Mouse (Mus musculus): ENCODE measurements around the gene Csf2rb2. TPM values are rescaled to one million over a fixed set of nuclear protein-coding genes. Genes with fewer than 3 reads are reported as not detected.
"Not testable (repeated sequence)": the region's sequence is repeated elsewhere in the genome, so short reads cannot be mapped to it uniquely, and the experiment has no call there.

Gene Csf2rb2
- total RNA-seq, 2 experiments from 2014 or later, result 0.66 to 0.72 TPM

DNA sequence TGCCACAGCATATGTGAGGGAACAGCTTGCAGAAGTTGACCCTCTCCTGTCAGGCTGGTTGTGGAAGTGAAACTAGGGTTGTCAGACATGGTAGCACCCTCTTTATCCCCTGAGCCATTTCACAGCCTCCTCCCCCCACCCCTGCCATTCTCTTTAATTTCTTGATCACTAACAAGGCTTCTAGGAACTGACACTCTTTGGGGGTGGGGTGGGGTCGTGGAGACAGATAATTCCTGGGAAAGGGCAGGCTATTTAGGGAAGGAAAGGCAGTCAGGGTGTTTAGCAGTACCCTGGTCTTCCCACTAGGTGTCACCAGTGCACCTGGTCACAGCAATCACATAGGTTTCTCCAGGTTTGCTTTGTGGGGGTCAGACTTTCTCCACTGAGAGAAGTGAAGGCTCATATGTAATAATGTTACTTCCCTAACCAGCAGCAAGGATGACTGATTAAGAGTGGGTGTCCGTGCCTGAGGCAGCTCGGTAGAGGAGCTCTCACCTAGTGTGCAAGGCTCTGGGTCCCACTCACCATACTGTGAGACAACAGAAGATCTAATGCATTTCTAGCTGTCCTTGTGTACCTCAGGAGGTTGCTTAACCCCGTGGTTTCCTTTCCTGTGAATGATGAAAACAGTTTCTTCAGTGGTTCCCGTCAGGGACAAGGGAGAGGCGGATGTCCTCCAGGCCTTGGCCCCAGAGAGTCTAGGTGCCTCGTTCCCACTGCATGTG, 48.0 kb downstream of the Csf2rb2 start:
- peak; percentile 56 to 71 for DNase-seq (ENCODE audit: low spot score in 2 of 2)

DNA sequence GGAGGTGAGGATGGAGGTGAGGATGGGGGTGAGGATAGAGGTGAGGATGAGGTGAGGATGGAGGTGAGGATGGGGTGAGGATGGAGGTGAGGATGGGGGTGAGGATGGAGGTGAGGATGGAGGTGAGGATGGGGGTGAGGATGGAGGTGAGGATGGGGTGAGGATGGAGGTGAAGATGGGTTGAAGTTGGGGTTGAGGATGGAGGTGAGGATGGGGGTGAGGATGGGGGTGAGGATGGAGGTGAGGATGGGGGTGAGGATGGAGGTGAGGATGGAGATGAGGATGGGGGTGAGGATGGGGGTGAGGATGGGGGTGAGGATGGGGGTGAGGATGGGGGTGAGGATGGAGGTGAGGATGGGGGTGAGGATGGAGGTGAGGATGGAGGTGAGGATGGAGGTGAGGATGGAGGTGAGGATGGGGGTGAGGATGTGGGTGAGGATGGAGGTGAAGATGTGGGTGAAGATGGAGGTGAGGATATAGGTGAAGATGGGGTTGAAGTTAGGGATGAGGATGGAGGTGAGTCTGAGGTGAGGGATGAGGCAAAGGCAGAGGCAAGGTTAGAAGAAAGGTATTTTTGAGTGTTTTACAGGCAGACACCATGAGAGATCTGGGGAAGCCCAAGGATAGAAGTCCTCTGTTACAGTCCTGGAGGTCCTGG, 48.8 kb downstream of the Csf2rb2 start:
- DNase-seq (ENCODE audit: low spot score in 2 of 2), result not testable (repeated sequence)

DNA sequence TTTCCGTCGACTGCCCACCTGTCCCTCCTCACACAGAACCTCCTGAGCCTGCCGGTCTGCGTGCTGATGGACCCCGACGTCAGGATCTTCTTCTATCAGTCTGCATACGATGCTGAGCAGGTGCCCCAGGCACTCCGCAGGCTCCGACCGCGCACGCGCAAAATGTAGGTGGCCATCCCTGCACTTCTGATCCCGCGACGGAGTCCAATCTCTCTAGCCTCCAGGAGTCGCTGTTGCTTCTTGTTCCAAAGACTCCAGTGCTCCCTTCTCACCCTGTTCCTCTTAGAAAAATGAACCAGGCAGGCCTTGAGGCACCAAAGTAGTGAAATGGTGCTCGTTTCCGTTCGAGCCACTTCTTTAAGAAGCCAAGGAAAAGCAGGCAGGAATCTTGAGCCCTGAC, 50.8 kb downstream of the Csf2rb2 start:
- DNase-seq (ENCODE audit: low spot score in 2 of 2), result peak; percentile 56 to 66

DNA sequence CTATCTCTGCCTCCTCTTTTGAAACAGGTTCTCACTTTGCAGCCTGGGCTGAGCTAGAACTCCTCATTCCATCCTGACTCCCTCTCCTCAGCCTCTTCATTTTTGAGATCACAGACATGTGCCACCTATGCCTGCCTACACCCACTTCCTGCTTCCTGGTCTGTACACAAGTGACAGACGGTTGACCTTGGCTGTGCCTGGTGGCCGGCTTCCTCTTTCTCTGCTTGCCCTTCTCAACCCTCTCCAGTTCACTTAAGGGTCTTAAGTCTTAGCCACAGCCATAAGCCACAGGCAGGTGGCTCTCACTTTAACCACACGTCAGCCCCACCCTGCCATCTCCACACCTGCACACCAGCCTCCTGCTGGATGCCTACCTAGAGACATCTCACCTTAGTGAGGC, 57.1 kb downstream of the Csf2rb2 start:
- DNase-seq (ENCODE audit: low spot score in 2 of 2), result no peak

DNA sequence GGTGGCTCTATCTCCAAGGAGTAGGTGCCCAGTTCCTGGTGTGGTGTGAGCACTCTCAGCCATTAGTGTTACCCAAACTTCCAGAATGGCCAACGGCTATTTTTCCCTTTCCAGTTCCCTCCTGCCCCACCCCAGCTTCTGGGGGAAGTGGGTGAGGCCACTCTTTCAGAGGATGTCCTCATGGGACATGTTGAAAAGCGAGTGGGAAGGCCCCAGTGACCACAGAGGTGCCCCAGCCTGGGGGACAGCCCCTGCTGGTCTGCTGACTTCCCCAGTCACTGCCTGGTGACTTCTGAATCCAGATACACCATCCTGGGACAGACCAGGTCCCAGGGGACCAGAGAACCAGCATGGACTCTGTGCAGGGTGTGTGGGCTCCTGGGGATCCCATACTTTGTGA, 57.9 kb downstream of the Csf2rb2 start:
- no peak for DNase-seq (ENCODE audit: low spot score in 2 of 2)

DNA sequence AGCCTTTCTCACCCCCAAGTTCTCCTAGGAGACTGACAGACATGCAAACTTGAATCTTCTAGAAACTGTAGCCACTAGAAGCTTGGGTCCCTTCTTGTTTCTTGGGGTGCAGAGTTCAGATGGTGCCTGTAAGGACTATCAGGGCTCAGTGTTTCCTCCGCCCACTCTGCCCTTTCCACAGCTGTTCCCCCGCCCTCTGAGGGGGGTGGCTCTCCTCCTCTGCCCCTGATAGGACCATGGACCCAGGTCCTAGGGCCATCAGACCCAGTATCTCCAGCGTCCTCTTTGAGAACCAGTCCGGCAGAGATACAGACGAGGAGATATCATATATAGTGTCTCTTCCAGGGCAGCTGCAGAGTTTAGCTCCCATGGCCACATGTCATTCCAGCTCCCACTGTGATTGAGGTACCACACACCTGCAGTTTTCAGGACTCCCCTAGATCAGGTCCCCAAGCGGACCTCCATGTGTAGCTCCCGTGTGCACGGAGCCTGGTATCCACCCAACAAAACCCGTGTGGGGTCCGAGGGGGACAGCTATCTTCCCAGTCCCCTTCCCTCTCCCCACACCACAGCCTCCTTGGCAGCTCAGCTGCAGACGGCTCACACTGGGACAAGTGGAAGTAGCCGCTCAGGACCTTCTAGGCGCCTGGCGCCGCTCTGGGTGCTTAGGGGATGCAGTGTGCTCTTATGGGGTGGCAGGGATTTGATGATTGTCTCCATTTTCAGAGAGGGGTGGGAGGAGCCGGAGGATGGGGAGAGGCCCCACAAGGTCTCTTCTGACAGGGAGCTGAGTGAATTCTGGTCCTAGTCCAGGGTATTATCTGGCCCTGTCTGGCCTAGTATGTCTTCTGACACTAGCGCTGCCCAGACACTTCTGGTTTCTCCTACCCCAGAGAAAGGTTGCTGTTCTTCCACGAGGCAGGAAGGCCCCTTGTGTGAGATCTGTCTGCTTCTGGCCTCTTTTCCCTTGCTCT, 59.1 kb downstream of the Csf2rb2 start:
- DNase-seq (ENCODE audit: low spot score in 2 of 2), result no peak

DNA sequence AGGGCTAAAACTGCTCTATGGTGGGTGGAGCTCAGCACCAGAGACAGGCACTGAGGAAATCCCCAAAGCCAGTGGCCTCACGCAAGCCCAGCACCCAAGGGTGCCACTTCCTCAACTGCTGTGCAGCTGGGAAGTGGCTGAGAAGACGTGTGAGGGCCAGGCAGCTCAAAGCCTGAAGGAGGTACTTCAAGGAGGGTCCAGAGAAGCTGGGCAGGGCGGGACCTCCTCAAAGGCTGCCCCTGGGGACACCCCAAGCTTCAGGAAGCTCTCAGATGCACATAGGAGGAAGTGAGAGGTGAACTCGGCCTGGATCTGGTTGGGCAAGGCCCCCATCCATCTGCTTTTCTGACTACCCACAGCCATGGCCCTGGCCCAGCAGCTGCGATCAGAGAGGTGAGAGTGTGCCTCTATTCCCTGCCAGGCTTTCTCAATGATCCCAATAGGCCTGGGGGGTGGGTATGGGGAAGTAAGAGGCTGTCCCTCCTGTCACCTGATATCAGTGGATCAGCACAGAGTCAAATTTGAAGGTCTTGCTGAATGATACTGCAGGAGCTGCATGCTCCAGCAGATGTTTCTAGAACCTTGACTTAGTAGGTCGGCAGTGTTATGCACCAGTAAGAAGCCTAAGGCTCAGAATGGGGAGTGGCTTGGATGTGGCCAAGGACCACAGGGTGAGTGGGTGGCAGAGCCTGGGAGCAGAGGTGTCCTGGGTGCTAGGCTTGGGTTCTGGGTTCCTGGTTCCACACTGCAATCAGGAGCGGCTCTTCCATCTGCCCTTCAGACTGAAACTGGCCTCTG, 60.6 kb downstream of the Csf2rb2 start, which contains the start of gene Ncf4:
Gene Ncf4, plus strand, starts transcription at position 107 of the 798 bp plus-strand sequence.
- DNase-seq (ENCODE audit: low spot score in 2 of 2), result no peak

DNA sequence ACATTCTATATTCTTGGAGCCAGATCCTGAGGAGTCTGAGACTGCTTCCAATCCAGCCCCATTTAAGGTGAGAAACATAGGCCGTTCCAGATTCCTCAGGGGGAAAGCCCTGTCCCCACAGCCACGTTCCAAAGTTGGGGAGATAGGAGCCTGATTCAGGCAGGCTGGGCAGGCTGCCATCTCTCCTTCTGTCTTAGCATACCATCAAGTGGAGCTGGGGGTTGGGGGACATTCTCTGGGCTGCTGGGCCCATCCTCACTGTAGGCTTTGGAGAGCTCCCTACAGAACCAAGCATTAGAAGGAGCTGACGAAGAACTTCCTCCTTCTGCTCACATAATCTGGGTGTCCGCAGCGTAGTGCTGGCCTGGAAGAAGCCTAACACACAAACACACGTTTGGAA, 61.7 kb downstream of the Csf2rb2 start:
- DNase-seq (ENCODE audit: low spot score in 2 of 2), result no peak

DNA sequence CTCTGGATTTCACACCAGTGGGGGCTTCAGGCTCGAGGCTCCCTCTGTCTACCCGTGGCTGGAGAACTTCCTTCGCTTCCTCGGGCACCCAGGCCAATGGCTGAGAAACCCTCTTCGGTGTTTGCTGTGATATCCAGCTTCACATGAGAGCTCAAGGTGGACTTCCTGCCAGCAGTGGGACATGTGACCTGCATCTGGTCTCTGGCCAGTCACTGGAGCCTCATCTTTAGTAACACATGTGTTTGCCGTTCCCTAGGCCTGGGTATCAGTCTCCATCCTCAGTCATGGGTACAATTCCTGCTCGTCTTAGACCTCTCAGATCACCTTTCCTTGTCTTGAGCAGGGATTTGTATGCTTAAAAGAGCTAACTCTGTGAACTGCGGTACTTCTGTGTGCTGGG, 62.5 kb downstream of the Csf2rb2 start:
- no peak for DNase-seq (ENCODE audit: low spot score in 2 of 2)

DNA sequence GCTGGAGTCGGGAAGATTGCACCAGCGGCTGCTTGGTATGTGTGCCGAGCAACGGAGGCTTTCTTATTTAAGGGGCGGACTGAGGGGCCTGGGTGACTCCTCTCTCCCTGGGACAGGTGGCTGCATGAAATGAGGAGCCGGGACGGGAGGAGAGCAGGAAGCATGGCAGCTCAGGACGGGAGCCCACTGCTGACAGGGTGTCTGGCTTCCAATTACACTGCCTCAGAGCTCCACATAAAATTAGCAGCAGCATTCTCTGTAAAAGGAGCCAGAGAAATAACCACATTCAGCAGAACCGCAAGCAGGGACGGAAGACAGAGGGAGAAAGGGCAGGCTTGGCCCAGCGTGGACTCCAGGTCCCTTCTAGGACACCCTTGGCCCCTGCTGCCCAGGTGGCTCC, 64.2 kb downstream of the Csf2rb2 start:
- no peak for DNase-seq (ENCODE audit: low spot score in 2 of 2)

DNA sequence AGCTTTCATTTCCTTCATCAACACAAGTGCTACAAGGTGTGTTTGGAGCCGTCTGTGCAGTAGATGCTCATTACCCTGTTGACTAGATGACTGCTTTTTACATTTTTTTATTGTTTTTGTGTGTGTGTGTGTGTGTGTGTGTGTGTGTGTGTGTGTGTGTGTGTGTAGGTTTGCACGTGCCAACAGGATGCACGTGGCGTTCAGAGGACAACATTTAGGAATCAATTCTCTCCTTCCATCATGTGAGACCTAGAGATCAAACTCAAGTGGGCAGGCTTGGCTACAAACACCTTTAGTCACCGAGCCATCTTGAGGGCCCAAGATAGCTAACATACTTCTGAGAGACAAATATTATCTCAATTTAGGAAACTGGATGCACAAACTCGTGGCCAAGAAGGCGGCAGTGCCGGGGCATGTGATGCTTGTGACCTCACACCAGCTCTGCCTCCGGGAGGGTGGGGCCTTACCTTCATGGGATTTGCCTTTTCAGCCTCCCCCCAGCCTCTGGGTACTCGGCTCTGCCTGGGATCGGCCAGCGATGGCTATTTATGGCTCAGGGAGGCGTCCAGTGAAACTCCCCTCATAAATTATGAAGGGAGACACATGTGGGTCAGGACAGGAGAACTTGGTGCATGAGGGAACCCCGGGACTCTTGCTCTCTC, 65.4 kb downstream of the Csf2rb2 start:
- no peak for DNase-seq (ENCODE audit: low spot score in 2 of 2)

DNA sequence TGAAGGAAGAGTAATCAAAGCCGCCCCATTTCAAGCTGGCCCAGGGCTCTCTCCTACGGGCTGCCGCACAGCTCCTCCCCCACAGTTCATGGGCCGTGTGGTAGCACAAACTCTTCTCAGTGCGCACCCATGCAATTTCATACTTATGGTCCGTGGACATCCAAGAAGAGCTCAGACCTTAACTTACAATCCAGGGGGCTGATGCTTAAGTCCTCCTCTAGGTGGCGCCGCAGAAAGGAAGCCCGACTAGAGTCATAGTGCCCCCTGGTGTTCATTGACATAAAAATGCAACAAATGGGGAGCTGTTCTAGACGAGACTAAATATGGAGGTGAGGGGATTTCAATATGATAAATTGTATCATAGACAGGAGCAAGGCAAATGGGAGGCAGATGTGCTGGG, 66.1 kb downstream of the Csf2rb2 start:
- DNase-seq (ENCODE audit: low spot score in 2 of 2), result peak; percentile 45 to 71

DNA sequence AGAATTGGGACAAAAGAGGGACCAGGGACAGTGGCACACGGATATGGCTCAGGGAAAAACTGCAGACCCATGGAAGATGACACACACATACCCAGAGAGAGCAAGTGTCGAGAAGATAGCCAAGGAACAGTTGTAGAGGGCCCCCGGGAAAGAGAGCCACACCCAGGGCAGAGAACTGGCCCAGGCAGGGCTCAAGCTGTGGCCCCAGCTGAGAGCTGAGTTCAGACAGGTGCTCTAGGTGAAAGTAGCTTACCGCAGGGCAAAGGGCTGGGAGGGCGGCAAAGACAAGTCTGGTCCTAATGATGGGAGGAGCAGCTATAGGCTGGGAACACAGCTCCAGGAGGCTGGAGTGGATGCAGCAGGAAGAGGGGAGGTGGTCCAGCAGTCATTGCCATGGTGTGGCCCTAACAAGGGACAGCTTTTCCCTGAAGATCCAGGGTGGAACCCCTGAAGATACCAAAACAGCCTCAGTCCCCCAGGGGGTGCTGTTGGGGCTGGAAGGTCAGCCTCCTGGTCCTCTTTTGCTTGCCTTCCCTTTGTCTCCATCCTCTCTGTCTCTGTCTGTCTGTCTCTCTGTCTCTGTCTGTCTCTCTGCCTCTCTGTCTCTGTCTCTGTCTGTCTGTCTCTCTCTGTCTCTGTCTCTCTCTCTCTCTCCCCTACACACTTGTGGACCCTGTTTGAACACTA, 70.6 kb downstream of the Csf2rb2 start:
- DNase-seq (ENCODE audit: low spot score in 2 of 2), result no peak

Small RNA genes within 50 kb of the gene (microRNA-seq; reads per million reads assigned to microRNA genes)
- gene Mir7676-1 (0 reads per million in 2 experiments), gene Mir7676-2 (0 reads per million in 2 experiments)

Other genes with a start within 250 kb of the Csf2rb2 start
- 10 to 100 TPM; 51.4 to 54.6 TPM for gene Cacng2, start 185.7 kb downstream of the Csf2rb2 start, total RNA-seq (2021)
- gene Ift27, start 131.6 kb downstream of the Csf2rb2 start, total RNA-seq (2021), result 10 to 100 TPM; 28.6 to 30.7 TPM
- 100 to 1,000 TPM in 1 of 2 experiments, 10 to 100 TPM in 1; 91.2 to 126 TPM for gene Pvalb, start 99.3 kb downstream of the Csf2rb2 start, total RNA-seq (2021)
- gene Ncf4, start 60.9 kb downstream of the Csf2rb2 start, total RNA-seq (2021), result 1 to 10 TPM in 1 of 2 experiments, under 1 TPM in 1; 0.95 to 1.5 TPM
- gene Csf2rb, start 20.0 kb upstream of the Csf2rb2 start, total RNA-seq (2021), result under 1 TPM; 0.66 to 1.00 TPM
- not detected for gene Tex33, start 90.2 kb upstream of the Csf2rb2 start, total RNA-seq (2021)
- gene Tst, start 100.2 kb upstream of the Csf2rb2 start, total RNA-seq (2021), result 10 to 100 TPM; 31.6 to 33.8 TPM
- 10 to 100 TPM; 28.4 to 33.0 TPM for gene Mpst, start 100.7 kb upstream of the Csf2rb2 start, total RNA-seq (2021)
- gene Kctd17, start 122.8 kb upstream of the Csf2rb2 start, total RNA-seq (2021), result 100 to 1,000 TPM; 313 to 338 TPM
- 1 to 10 TPM in 1 of 2 experiments, under 1 TPM in 1; 0.23 to 1.4 TPM for gene Tmprss6, start 162.9 kb upstream of the Csf2rb2 start, total RNA-seq (2021)
- gene Il2rb, start 189.6 kb upstream of the Csf2rb2 start, total RNA-seq (2021), result under 1 TPM in 1 of 2 experiments, not detected in 1; 0.28 TPM
- 1 to 10 TPM in 1 of 2 experiments, under 1 TPM in 1; 0.84 to 1.3 TPM for gene C1qtnf6, start 225.7 kb upstream of the Csf2rb2 start, total RNA-seq (2021)
- gene Sstr3, start 239.0 kb upstream of the Csf2rb2 start, total RNA-seq (2021), result 10 to 100 TPM; 22.1 to 25.2 TPM